Mouse (Mus musculus) neural tube, embryonic 13.5 days (tissue): ENCODE data around the gene Layn. TPM values are rescaled to one million over a fixed set of nuclear protein-coding genes. Genes with fewer than 3 reads are reported as not detected.

Experiments
- ATAC-seq: fragments of 200-750 bp; cut with Nextera tagmentation; 2 replicates; pipeline ENCODE4 v1.8.0; 2017; ENCODE audit warnings: low read depth, mild to moderate bottlenecking, moderate TSS enrichment, moderate library complexity
- H3K27ac ChIP-seq: fragments of 300-500 bp; sonication (generic); replicated peaks from 2 replicates; pipeline ENCODE4 v1.5.1; 2015; ENCODE audit warnings: moderate library complexity, mild to moderate bottlenecking, inconsistent platforms
- H3K27me3 ChIP-seq: fragments of 300-500 bp; sonication (generic); 2 replicates; pipeline ENCODE4 v1.6.1; 2015; ENCODE audit warnings: mild to moderate bottlenecking, inconsistent platforms
- H3K36me3 ChIP-seq: fragments of 300-500 bp; sonication (generic); 2 replicates; pipeline ENCODE4 v1.6.1; 2015; ENCODE audit warnings: mild to moderate bottlenecking, inconsistent platforms
- H3K4me1 ChIP-seq: fragments of 300-500 bp; sonication (generic); replicated peaks from 2 replicates; pipeline ENCODE4 v1.6.1; 2015; ENCODE audit warnings: inconsistent platforms
- H3K4me2 ChIP-seq: fragments of 300-500 bp; sonication (generic); 2 replicates; pipeline ENCODE4 v1.6.1; 2015; ENCODE audit warnings: inconsistent platforms, mild to moderate bottlenecking, moderate library complexity
- H3K4me3 ChIP-seq: fragments of 300-500 bp; sonication (generic); 2 replicates; pipeline ENCODE4 v1.5.1; 2015; ENCODE audit warnings: mild to moderate bottlenecking, inconsistent platforms
- H3K9ac ChIP-seq: fragments of 300-500 bp; sonication (generic); 2 replicates; pipeline ENCODE4 v1.6.1; 2015; ENCODE audit warnings: moderate library complexity, mild to moderate bottlenecking, inconsistent platforms
- H3K9me3 ChIP-seq: fragments of 300-500 bp; sonication (generic); 2 replicates; pipeline ENCODE4 v1.6.1; 2016; ENCODE audit warnings: inconsistent platforms
- WGBS: fragments of 180-500 bp; shearing (Covaris S2); methylation state at CpG from one replicate; pipeline ENCODE4 v1.1.7; 2015; 5-methylcytosine and 5-hydroxymethylcytosine counted together
- polyA plus RNA-seq: library from polyadenylated mRNA; unstranded; fragments of >200 nt; fragmentation: Nextera tagmentation; extraction: Ambion mirVana; gene quantifications from 2 replicates; pipeline ENCODE4 v1.2.1, GENCODE M21; 2015

The Layn gene
- polyA plus RNA-seq, 1 experiment from 2014 or later, result 2.7 TPM

DNA sequence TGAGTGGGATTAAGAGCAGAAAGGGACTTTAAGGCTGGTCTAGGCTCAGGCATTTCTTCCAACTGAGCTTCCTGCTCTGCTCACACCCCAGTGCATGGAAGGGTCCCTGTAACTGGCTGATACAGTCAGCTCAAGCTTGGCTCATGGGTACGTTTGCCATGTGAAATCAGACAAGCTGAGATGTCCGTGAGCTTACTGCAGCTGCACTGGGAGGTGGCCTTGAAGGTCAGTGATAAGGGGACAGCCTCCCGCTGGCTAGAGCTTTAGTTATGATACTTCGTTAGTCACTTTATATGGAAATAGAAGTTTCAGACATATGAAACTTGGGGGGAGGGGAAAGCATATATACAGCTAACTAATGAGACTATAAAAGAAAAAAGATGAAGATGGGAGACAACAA is 6.1 kb downstream of the Layn start:
- Histone ChIP-seq H3K4me2 (no peak overlapping the region), H3K4me3 (no peak overlapping the region), H3K4me1 (peaks cover 4% of the 10 kb centered on the region; the same call in 1 of the 2 replicates), H3K27ac (no peak overlapping the region), H3K9me3 (no peaks in the 10 kb centered on the region), H3K36me3 (no peaks in the 10 kb centered on the region), H3K9ac (no peak overlapping the region), H3K27me3 (peaks cover 6% of the 10 kb centered on the region)
- WGBS, result 85% methylated on average over 4 of the region's 4 CpGs
- ATAC-seq, result no peak

DNA sequence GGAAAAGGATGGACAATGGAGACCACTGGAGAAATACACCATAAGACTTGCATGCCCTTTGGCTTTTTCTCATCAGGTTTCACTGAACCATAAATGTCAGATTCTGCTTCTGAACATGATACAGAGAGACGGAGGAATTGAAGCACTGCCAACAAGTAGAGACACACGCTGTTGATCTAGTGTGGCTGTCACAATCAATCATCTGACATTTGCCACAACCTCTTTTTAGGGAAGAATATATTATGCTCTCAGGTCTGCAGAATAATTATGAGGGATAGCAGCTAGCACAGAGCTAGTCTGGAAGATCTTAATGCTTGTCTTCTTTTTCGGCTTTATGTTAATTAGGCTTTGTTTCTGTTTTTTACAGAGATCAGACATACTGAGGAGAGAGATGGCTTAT is 8.7 kb downstream of the Layn start:
- Histone ChIP-seq H3K9me3 (no peaks in the 10 kb centered on the region), H3K27me3 (no peaks in the 10 kb centered on the region), H3K4me3 (no peak overlapping the region), H3K36me3 (no peaks in the 10 kb centered on the region), H3K27ac (no peak overlapping the region), H3K4me2 (no peak overlapping the region), H3K4me1 (no peaks in the 10 kb centered on the region), H3K9ac (no peak overlapping the region)
- WGBS, result 59% methylated on average over 3 of the region's 3 CpGs
- ATAC-seq, result no peak

DNA sequence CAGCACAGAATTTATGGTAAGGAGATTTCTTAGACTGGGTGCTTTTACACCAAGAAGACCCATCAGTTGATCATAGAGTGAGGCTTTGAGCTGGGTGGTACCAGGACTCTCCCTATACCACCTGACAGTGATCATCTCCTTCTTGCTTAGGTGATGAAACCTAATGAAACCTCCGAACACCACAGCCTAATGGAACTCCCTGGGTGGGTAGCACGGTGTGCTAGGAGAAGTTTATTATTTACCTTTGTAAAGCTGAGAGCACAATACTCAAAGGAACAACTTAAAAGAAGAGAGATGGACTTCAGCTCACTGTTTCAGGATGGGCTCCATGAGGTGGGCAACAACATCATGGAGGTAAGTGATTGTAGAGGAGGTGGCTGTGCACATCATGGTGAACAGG is 16.3 kb downstream of the Layn start, which contains the start of gene Btg4:
TSS of gene Btg4 (plus strand) at position 301 of the 400 bp plus-strand sequence.
- no peaks in the 10 kb centered on the region for H3K27me3 ChIP-seq
- WGBS, result 81% methylated on average over 2 of the region's 2 CpGs
- no peak within 1 kb of the TSS for H3K4me3 ChIP-seq
- no peak within 1 kb of the TSS for H3K4me2 ChIP-seq
- H3K9ac ChIP-seq, result no peak within 1 kb of the TSS
- ATAC-seq, result no peak
- no peaks in the 10 kb centered on the region for H3K36me3 ChIP-seq
- no peaks in the 10 kb centered on the region for H3K4me1 ChIP-seq
- H3K27ac ChIP-seq, result no peak within 1 kb of the TSS
- no peaks in the 10 kb centered on the region for H3K9me3 ChIP-seq

DNA sequence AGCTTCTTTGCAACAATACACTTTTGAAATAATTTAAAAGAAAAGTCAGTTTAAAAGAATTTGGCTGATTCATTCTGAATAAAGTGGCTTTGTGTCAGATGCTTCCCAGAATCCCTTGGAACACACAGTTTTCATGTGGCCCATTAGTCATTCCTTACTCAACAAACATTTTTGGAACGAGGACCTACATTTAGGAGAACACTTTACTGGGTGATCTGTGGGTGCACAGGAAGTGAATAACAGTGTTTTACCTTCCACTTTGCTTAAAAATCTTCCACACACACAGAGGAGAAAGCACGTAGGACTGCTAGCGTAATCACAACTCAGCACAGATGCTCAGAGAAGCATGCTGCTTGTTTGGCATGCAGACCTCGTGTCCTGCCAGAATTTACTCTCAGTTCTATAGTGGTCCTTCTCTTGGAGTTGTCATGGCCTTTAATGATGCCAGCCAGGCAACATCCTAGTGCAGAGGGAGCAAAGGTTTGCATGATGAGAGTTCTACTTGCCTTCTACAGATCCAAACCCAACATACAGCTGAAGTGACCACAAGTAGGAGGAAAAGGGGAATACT is 17.9 kb downstream of the Layn start:
- no peak overlapping the region for H3K9ac ChIP-seq
- ATAC-seq, result no peak
- no peaks in the 10 kb centered on the region for H3K9me3 ChIP-seq
- 78% methylated on average over 4 of the region's 4 CpGs for WGBS
- no peak overlapping the region for H3K27ac ChIP-seq
- H3K4me2 ChIP-seq, result no peak overlapping the region
- H3K36me3 ChIP-seq, result no peaks in the 10 kb centered on the region
- H3K27me3 ChIP-seq, result no peaks in the 10 kb centered on the region
- H3K4me3 ChIP-seq, result no peak overlapping the region
- H3K4me1 ChIP-seq, result no peaks in the 10 kb centered on the region

DNA sequence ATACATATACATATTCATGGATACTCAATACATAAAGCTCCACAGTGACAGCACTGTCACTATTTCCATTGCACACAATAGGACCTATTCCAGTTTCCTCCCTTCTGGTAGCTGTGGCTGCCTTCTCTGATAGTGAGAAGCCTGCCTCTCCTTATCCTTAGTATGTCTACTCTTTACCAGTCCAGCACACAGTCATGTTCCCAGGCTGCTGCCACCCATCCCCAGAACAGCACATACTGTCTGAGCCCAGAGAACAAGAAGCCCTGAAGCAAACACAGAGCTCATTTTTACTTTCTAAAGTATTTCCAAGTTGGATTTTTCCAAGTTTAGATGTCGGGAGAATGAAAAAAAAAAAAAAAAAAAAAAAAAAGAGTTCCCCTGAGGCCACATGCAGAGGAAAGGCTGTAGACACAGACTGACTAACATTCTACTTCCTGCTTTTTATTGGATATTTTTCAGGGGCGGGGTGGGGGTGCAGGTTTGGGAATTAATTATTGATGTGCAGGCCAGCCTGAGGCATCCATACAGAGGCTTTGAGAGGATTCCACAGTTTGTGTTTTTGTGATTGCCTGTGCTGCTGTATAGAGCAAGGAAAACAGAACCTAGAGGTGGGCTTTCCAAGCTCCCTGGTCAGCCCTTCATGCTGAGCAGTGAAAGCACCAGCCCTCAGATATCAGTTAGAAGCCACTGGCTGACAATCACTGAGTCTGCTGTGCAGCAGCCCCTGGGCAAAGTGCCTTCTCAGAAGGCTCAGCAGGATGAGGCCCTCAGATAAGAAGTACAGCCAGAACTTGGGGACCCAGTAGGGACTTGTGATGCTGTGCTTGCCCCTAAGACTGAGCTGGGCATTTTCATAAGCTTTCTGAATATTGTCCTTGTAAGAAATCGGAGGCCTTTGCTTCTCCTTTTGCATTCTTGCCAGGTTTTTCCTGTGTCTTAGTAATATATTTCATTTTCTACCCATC is 20.3 kb downstream of the Layn start:
- no peaks in the 10 kb centered on the region for H3K36me3 ChIP-seq

DNA sequence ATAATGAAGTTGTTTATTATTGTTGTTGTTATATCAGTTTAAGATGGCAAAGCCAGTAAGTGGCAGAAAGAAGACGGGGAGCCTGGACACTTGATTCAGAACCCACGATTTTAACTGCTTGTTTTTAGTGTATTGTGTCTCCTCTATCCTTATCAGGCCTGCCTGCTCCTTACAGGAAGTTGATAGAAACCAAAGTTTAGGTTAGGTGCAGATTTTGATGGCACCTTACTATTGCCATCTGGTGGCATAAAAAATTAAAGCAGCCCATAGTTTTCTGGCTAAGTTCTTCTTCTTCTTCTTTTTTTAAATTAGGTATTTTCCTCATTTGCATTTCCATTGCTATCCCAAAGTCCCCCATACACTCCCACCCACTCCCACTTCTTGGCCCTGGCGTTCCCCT is 24.7 kb downstream of the Layn start:
- Histone ChIP-seq H3K9ac (no peak overlapping the region), H3K9me3 (no peaks in the 10 kb centered on the region), H3K27me3 (no peaks in the 10 kb centered on the region), H3K36me3 (no peaks in the 10 kb centered on the region), H3K27ac (no peak overlapping the region), H3K4me1 (no peaks in the 10 kb centered on the region), H3K4me2 (no peak overlapping the region), H3K4me3 (no peak overlapping the region)
- no peak for ATAC-seq
- 82% methylated on average over 3 of the region's 3 CpGs for whole genome bisulfite sequencing

More for the DNA sequence above, 20.3 kb downstream of the Layn start:
- H3K4me2 ChIP-seq, result no peak overlapping the region
- WGBS, result 75% methylated on average over 3 of the region's 3 CpGs
- no peak overlapping the region for H3K4me3 ChIP-seq
- H3K9me3 ChIP-seq, result no peaks in the 10 kb centered on the region
- H3K4me1 ChIP-seq, result no peaks in the 10 kb centered on the region
- H3K27ac ChIP-seq, result no peak overlapping the region
- ATAC-seq, result no peak
- no peaks in the 10 kb centered on the region for H3K27me3 ChIP-seq
- H3K9ac ChIP-seq, result no peak overlapping the region

DNA sequence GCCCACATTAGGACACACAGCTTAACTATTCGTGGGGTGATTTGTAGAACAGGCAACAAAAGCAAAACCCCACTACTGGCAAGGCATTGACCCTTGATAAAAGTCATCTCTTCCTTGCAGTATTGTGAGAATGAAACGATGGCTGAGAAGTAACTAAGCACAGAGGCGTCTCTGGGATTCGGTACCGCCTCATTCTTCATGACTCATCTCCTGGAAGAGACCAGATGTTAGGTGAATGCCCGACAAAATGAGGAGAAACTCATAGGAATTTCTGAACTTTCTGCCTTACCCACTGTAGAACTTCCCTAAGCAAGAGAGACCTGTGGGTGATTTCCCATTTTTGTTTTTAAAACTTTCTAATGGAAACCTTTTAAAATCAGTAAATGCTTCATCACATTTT is 34.8 kb downstream of the Layn start:
- H3K9ac ChIP-seq, result no peak overlapping the region
- H3K9me3 ChIP-seq, result no peaks in the 10 kb centered on the region
- H3K4me2 ChIP-seq, result no peak overlapping the region
- H3K27me3 ChIP-seq, result no peaks in the 10 kb centered on the region
- no peaks in the 10 kb centered on the region for H3K36me3 ChIP-seq
- H3K4me3 ChIP-seq, result no peak overlapping the region
- 74% methylated on average over 6 of the region's 6 CpGs for WGBS
- ATAC-seq, result no peak
- H3K27ac ChIP-seq, result no peak overlapping the region
- no peaks in the 10 kb centered on the region for H3K4me1 ChIP-seq

DNA sequence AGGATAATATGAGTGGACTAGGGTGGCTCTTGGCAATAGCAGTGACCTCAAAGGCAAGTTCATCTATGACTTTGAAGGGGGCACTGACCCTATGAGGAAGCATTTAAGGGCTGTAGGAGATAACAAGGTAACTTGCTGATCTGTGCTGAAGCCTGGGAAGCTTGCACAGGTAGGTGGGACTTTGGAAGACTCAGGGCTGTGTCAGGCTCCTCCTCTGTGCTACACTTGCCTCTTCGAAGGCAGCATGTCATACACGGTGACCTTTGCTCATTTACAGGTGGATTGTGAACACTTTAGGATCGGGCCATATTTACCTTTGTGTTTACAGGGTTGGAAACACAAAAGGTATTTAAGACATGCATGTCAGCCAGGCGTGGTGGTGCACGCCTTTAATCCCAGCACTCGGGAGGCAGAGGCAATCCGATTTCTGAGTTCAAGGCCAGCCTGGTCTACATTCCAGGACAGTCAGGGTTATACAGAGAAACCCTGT is 35.4 kb downstream of the Layn start:
- WGBS, result 89% methylated on average over 7 of the region's 7 CpGs
- Histone ChIP-seq H3K9me3 (no peaks in the 10 kb centered on the region), H3K4me3 (no peak overlapping the region), H3K4me1 (no peaks in the 10 kb centered on the region), H3K27ac (no peak overlapping the region), H3K4me2 (no peak overlapping the region), H3K36me3 (no peaks in the 10 kb centered on the region), H3K9ac (no peak overlapping the region), H3K27me3 (no peaks in the 10 kb centered on the region)
- no peak for ATAC-seq

DNA sequence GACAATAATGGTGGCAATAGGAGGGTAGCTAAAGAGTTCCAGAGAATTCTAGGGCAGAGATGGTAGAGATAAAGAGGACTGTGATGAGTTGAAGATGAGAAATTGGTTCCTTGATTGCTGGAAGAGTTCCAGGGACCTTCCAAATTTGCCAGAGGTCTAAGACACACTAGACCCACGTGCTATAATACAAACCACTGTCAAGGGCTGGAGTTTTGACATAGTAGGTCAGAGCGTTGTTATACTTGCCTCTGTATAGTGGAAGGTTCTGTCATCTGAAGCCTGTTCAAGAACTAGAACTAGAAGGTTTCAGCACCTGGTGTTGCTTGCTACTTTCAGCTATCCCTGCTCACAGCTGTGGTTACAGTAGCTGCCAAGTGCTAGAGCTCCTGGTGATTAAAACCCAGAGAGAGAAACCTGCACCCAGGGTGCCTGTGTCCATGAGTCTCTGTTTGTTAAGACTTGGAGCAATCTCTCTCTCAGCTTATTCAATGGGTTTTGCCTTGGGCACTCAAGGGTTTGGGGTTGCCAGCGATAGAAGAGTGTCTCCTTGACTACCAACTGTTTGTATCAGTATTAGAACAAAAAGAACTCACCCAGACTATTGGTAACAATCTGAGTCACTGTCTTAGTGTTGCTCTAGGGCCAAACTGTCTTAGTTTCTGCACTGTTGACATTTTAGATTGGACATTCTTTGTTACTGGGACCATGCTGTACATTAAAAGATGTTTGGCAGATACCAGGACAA is 43.9 kb downstream of the Layn start:
- Histone ChIP-seq H3K36me3 (no peaks in the 10 kb centered on the region), H3K9me3 (no peaks in the 10 kb centered on the region), H3K4me1 (no peaks in the 10 kb centered on the region), H3K27me3 (no peaks in the 10 kb centered on the region), H3K27ac (no peak overlapping the region), H3K4me2 (no peak overlapping the region), H3K9ac (no peak overlapping the region), H3K4me3 (no peak overlapping the region)
- no peak for ATAC-seq
- 85% methylated on average over 3 of the region's 3 CpGs for WGBS

DNA sequence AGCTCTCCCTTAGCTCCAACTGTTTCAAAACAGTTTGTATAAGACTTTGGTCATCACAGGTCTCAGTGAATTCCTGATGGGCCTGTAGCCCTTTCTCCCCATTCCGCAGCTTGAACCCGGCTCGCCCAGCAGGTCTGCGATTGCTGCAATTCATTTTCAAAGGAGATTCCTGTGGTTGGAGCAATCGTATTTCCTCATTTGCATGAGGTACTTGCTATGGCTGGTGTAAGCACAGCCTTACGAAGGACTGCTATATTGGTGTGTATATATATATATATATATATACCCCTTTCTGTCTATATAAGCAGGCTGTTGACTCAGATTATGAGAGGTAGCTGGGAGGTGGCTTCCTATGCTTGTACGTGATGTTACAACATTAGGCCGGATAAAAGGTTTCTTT is 44.6 kb downstream of the Layn start:
- no peaks in the 10 kb centered on the region for H3K9me3 ChIP-seq
- H3K27me3 ChIP-seq, result no peaks in the 10 kb centered on the region
- 49% methylated on average over 8 of the region's 8 CpGs for WGBS
- no peak overlapping the region for H3K9ac ChIP-seq
- H3K4me3 ChIP-seq, result no peak overlapping the region
- H3K27ac ChIP-seq, result no peak overlapping the region
- H3K36me3 ChIP-seq, result no peaks in the 10 kb centered on the region
- no peak overlapping the region for H3K4me2 ChIP-seq
- H3K4me1 ChIP-seq, result no peaks in the 10 kb centered on the region
- ATAC-seq, result no peak

DNA sequence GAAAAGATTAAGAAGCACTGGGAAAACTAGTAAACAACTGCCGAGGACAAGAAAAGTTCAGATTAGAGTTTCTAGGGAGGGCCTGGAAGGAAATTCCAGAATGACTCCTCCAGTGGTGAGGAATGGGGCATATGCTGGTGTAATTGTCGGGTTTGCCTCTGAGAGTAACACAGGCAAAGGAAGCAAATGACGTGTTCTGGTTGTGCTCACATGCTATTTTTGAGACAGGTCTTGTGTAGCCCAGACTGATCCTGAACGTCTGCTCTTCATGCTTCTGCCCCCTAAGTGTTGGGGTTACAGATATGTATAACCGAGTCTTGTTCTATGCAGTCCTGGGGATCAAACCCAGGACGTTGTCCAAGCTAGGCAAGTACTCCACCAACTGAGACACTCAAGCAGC is 45.3 kb downstream of the Layn start:
- 69% methylated on average over 6 of the region's 6 CpGs for WGBS
- no peak overlapping the region for H3K27ac ChIP-seq
- ATAC-seq, result no peak
- no peak overlapping the region for H3K4me2 ChIP-seq
- H3K4me3 ChIP-seq, result no peak overlapping the region
- no peaks in the 10 kb centered on the region for H3K27me3 ChIP-seq
- H3K9ac ChIP-seq, result no peak overlapping the region
- no peaks in the 10 kb centered on the region for H3K36me3 ChIP-seq
- no peaks in the 10 kb centered on the region for H3K9me3 ChIP-seq
- no peaks in the 10 kb centered on the region for H3K4me1 ChIP-seq

DNA sequence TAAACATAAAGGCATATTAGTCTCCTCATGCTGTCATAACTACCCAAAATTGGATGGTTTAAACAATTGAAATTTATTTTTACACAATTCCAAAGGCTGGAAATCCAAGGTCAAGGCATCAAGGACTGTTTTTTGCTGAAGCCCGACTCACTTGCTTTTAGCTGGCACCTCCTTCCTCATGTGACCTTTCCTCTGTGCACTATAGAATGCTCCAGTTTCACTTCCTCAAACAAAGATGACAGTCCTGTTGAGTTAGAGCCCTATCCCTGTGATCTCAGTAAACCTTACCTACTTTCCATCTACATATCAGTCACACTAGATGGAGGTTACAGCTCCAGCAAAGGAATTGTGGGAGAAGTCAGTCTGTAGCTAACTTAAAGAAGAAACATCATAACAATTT is 46.7 kb downstream of the Layn start:
- H3K4me2 ChIP-seq, result no peak overlapping the region
- no peak overlapping the region for H3K27ac ChIP-seq
- H3K9me3 ChIP-seq, result no peaks in the 10 kb centered on the region
- no peak overlapping the region for H3K9ac ChIP-seq
- H3K36me3 ChIP-seq, result no peaks in the 10 kb centered on the region
- H3K4me3 ChIP-seq, result no peak overlapping the region
- H3K4me1 ChIP-seq, result no peaks in the 10 kb centered on the region
- 59% methylated on average over 1 of the region's 1 CpGs for WGBS
- ATAC-seq, result no peak
- H3K27me3 ChIP-seq, result no peaks in the 10 kb centered on the region
